Mouse (Mus musculus): ENCODE measurements at regions not wholly inside any gene's neighbourhood (a gene's known extent, or its start where the extent isn't known, plus 50 kb on each side); places are given as distances from the start of the nearest gene placed in this dataset.

- WGBS = 68% methylated on average over 8 of the region's 8 CpGs
- TF ChIP-seq CTCF (IDR thresholded peaks at IDR 0.05; ENCODE audit: low read depth) (no peak), EP300 (IDR thresholded peaks at IDR 0.05; ENCODE audit: low read depth) (no peak)
These were observed 54.8 kb upstream of the Irs2 start for GRCm38 (mm10) chr8:11063058-11063457.

GRCm38 (mm10) chr8:11062348-11062946 is 54.2 kb upstream of the Irs2 start:
- H3K36me3 ChIP-seq (replicated peaks; ENCODE audit: control insufficient read depth, insufficient read depth, low read length) = no peaks in the 10 kb centered on the region
- no peak overlapping the region for H3K27ac ChIP-seq (ENCODE audit: low read depth)
- H3K9ac ChIP-seq (replicated peaks; ENCODE audit: low read depth, low read length) = no peak overlapping the region
- H3K27me3 ChIP-seq (ENCODE audit: control insufficient read depth, insufficient read depth, low read length) = no peaks in the 10 kb centered on the region
- H3K4me3 ChIP-seq (ENCODE audit: low read depth, low read length) = no peak overlapping the region
- H3K4me1 ChIP-seq (ENCODE audit: control insufficient read depth, insufficient read depth) = no peaks in the 10 kb centered on the region
- TF ChIP-seq CTCF (IDR thresholded peaks at IDR 0.05; ENCODE audit: low read depth) = no peak
- TF ChIP-seq EP300 (IDR thresholded peaks at IDR 0.05; ENCODE audit: low read depth) = no peak
- H3K9me3 ChIP-seq (replicated peaks; ENCODE audit: control insufficient read depth, low read length) = no peaks in the 10 kb centered on the region
- ATAC-seq (ENCODE audit: insufficient read depth, low read depth) (no peak), DNase-seq (ENCODE audit: low spot score) (no peak)
- no peak overlapping the region for H3K4me2 ChIP-seq (ENCODE audit: low read depth, low read length)
- 42% methylated on average over 3 of the region's 3 CpGs for WGBS

More at GRCm38 (mm10) chr8:11063058-11063457, 54.8 kb upstream of the Irs2 start:
- no peaks in the 10 kb centered on the region for H3K27me3 ChIP-seq (ENCODE audit: control insufficient read depth, insufficient read depth, low read length)
- no peak overlapping the region for H3K9ac ChIP-seq (replicated peaks; ENCODE audit: low read depth, low read length)
- H3K9me3 ChIP-seq (replicated peaks; ENCODE audit: control insufficient read depth, low read length) = no peaks in the 10 kb centered on the region
- DNase-seq (ENCODE audit: low spot score) = no peak
- H3K4me1 ChIP-seq (ENCODE audit: control insufficient read depth, insufficient read depth) = no peaks in the 10 kb centered on the region
- no peak for ATAC-seq (ENCODE audit: insufficient read depth, low read depth)
- H3K36me3 ChIP-seq (replicated peaks; ENCODE audit: control insufficient read depth, insufficient read depth, low read length) = no peaks in the 10 kb centered on the region
- no peak overlapping the region for H3K4me3 ChIP-seq (ENCODE audit: low read depth, low read length)
- H3K27ac ChIP-seq (ENCODE audit: low read depth) = no peak overlapping the region
- H3K4me2 ChIP-seq (ENCODE audit: low read depth, low read length) = no peak overlapping the region

- no peak overlapping the region for H3K4me2 ChIP-seq (ENCODE audit: low read depth, low read length)
- no peaks in the 10 kb centered on the region for H3K27me3 ChIP-seq (ENCODE audit: control insufficient read depth, insufficient read depth, low read length)
- H3K36me3 ChIP-seq (replicated peaks; ENCODE audit: control insufficient read depth, insufficient read depth, low read length) = no peaks in the 10 kb centered on the region
- H3K9ac ChIP-seq (replicated peaks; ENCODE audit: low read depth, low read length) = no peak overlapping the region
- 79% methylated on average over 1 of the region's 1 CpGs for WGBS
- ATAC-seq (ENCODE audit: insufficient read depth, low read depth) (no peak), DNase-seq (ENCODE audit: low spot score) (no peak)
- TF ChIP-seq CTCF (IDR thresholded peaks at IDR 0.05; ENCODE audit: low read depth) (no peak), EP300 (IDR thresholded peaks at IDR 0.05; ENCODE audit: low read depth) (no peak)
- no peak overlapping the region for H3K27ac ChIP-seq (ENCODE audit: low read depth)
- H3K4me3 ChIP-seq (ENCODE audit: low read depth, low read length) = no peak overlapping the region
- no peaks in the 10 kb centered on the region for H3K9me3 ChIP-seq (replicated peaks; ENCODE audit: control insufficient read depth, low read length)
- no peaks in the 10 kb centered on the region for H3K4me1 ChIP-seq (ENCODE audit: control insufficient read depth, insufficient read depth)
These were observed 53.5 kb upstream of the Irs2 start for GRCm38 (mm10) chr8:11061711-11062110.

GRCm38 (mm10) chr8:11060604-11061003 is 52.3 kb upstream of the Irs2 start:
- Histone ChIP-seq H3K27me3 (ENCODE audit: control insufficient read depth, insufficient read depth, low read length) (no peaks in the 10 kb centered on the region), H3K36me3 (replicated peaks; ENCODE audit: control insufficient read depth, insufficient read depth, low read length) (no peaks in the 10 kb centered on the region), H3K4me3 (ENCODE audit: low read depth, low read length) (no peak overlapping the region), H3K9me3 (replicated peaks; ENCODE audit: control insufficient read depth, low read length) (no peaks in the 10 kb centered on the region), H3K4me1 (ENCODE audit: control insufficient read depth, insufficient read depth) (no peaks in the 10 kb centered on the region), H3K4me2 (ENCODE audit: low read depth, low read length) (no peak overlapping the region), H3K9ac (replicated peaks; ENCODE audit: low read depth, low read length) (no peak overlapping the region), H3K27ac (ENCODE audit: low read depth) (no peak overlapping the region)
- 61% methylated on average over 3 of the region's 3 CpGs for WGBS
- DNase-seq (ENCODE audit: low spot score) (no peak), ATAC-seq (ENCODE audit: insufficient read depth, low read depth) (no peak)
- no peak for TF ChIP-seq CTCF (IDR thresholded peaks at IDR 0.05; ENCODE audit: low read depth)
- TF ChIP-seq EP300 (IDR thresholded peaks at IDR 0.05; ENCODE audit: low read depth) = no peak

- Histone ChIP-seq H3K36me3 (replicated peaks; ENCODE audit: control insufficient read depth, insufficient read depth, low read length) (no peaks in the 10 kb centered on the region), H3K4me3 (ENCODE audit: low read depth, low read length) (no peak overlapping the region), H3K27me3 (ENCODE audit: control insufficient read depth, insufficient read depth, low read length) (no peaks in the 10 kb centered on the region), H3K4me2 (ENCODE audit: low read depth, low read length) (no peak overlapping the region), H3K27ac (ENCODE audit: low read depth) (no peak overlapping the region), H3K4me1 (ENCODE audit: control insufficient read depth, insufficient read depth) (no peaks in the 10 kb centered on the region), H3K9me3 (replicated peaks; ENCODE audit: control insufficient read depth, low read length) (no peaks in the 10 kb centered on the region), H3K9ac (replicated peaks; ENCODE audit: low read depth, low read length) (no peak overlapping the region)
- TF ChIP-seq CTCF (IDR thresholded peaks at IDR 0.05; ENCODE audit: low read depth) (no peak), EP300 (IDR thresholded peaks at IDR 0.05; ENCODE audit: low read depth) (no peak)
- DNase-seq (ENCODE audit: low spot score) = no peak
- WGBS = 81% methylated on average over 3 of the region's 3 CpGs
- ATAC-seq (ENCODE audit: insufficient read depth, low read depth) = no peak
These were observed 50.1 kb upstream of the Irs2 start for GRCm38 (mm10) chr8:11058392-11058791.

Measured in heart, postnatal 0 days (tissue).